Mouse (Mus musculus): ENCODE measurements around the gene Tango6. TPM values are rescaled to one million over a fixed set of nuclear protein-coding genes. Genes with fewer than 3 reads are reported as not detected.

Tango6 gene
- polyA plus RNA-seq (2012; ENCODE audit: insufficient read depth, insufficient read length, missing spikeins): 1.9 and 2.5 TPM in 2 replicates

DNA sequence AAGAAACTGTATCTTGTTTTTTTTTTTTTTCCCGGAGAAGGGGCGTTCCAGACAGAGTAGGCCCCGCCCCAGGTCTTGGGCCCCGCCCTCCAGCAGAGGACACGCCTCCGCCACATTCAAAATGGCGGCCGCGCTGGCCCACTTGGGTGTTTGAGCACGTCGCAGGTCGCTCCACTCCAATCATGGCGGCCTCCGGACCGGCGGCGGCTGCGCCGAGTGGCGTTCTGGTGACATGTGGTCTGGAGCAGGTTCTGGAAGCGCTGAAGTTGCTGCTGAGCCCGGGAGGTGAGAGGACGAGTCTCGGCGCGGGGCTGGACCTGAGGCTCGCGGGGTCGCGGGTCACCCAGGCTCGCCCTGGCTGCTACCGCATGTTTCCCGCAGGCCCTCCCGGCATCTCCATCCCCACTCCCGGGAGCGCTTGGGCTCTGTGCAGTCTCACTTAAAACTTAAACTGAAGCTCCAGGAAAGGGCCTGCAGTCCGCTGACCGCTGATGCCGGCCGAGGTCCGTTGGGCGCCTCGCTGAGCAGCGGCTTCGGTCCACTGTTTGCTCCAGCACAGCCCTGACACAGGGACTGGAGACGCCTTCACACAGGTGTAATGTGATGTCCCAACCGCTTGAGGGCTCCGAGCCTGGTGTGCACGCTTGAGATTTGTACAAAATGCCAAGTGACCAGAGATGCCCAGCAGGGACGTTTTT is at the start of gene Tango6:
Tango6 (plus strand) TSS at position 98 of the 698 bp plus-strand sequence.
- Histone ChIP-seq H3K27ac (replicated peaks; ENCODE audit: low read depth, low read length) (peak within 1 kb of the TSS; percentile 41; the same call in 1 of the 2 replicates), H3K4me3 (ENCODE audit: insufficient read depth, low read depth, low read length) (peak within 1 kb of the TSS; percentile 84), H3K4me1 (ENCODE audit: control insufficient read depth, insufficient read depth, insufficient read length, low read length) (no peaks in the 10 kb centered on the region)

DNA sequence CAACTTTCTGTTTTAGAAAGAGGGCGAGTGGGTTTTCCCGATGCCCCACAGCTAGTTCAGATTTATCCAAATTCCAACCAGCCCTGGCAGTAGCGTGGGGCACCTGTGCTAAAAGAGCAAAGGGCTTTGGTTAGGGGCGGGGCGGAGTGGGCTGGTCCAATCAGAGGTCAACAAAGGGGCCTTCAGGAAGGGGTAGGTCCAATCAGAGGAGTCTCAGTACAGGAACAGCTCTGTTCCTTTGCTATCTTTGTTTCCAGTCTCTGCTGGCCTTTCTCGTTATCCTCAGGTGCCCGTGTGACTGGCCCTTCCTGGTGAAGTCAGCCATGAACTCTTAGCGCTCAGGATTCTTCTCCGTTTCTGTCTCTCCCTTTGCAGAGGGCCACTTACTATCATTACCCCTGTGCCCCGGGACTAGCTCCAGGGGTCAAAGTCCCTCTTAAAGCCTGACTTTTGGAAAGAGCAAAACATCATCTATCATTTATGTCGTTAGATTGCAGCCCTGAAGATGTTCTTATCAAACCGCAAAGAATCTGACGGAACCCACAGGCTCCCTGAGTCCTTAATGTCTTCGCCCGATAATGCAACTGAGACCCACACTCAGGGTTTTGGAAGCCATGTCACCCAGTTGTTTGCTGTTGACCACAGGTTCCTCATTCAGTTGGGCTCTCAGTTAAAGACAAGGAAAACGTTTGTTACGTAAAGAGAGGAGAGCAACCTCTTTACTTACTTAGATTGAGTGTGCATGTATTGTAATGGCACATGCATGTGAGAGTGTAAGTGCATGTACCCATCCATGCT is 49.3 kb upstream of the Tango6 start:
- no peaks in the 10 kb centered on the region for H3K4me1 ChIP-seq (ENCODE audit: control insufficient read depth, insufficient read depth, insufficient read length, low read length)
- no peak overlapping the region for H3K27ac ChIP-seq (replicated peaks; ENCODE audit: low read depth, low read length)
- no peak overlapping the region for H3K4me3 ChIP-seq (ENCODE audit: insufficient read depth, low read depth, low read length)

DNA sequence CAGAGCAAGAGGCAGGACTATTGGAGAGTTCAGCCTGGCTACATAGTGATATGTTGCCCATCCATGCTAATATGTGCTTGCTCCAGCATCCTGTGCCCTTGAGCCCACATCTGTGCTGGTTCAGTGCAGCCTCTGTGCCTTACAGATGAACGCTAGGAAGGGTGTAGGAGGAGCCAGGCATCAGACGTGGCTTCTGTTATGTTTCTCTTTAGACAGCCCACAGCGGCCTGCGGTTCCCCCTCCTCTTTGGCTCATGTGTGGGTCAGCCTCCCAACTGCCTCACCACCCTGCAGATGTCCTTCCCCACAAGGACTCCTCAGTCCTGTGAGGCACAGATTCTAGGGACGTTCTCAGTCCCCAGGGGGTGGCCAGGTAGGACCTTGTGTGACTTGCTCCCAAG is 47.6 kb upstream of the Tango6 start:
- no peaks in the 10 kb centered on the region for H3K4me1 ChIP-seq (ENCODE audit: control insufficient read depth, insufficient read depth, insufficient read length, low read length)
- H3K27ac ChIP-seq (replicated peaks; ENCODE audit: low read depth, low read length): no peak overlapping the region
- no peak overlapping the region for H3K4me3 ChIP-seq (ENCODE audit: insufficient read depth, low read depth, low read length)

DNA sequence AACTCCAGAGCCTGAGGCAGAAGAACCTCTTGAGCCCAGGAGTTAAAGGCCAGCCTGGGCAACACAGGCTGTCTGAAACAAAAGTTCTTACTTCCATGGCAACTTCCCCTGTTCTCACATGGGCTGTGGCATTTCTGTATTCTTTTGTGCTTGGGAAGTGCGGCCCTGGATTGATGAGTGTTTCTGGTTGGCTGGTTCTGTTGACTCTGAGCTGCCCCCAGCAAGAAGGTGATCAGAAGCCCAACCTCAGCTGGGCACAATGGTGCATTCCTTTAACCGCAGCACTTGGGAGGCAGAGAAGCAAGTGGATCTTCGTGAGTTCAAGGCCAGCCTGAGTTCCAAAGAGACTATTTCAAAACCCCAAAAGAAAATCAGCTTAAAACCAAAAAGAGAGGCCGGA is 45.4 kb upstream of the Tango6 start:
- peak overlapping the region; percentile 9 for H3K27ac ChIP-seq (replicated peaks; ENCODE audit: low read depth, low read length)

DNA sequence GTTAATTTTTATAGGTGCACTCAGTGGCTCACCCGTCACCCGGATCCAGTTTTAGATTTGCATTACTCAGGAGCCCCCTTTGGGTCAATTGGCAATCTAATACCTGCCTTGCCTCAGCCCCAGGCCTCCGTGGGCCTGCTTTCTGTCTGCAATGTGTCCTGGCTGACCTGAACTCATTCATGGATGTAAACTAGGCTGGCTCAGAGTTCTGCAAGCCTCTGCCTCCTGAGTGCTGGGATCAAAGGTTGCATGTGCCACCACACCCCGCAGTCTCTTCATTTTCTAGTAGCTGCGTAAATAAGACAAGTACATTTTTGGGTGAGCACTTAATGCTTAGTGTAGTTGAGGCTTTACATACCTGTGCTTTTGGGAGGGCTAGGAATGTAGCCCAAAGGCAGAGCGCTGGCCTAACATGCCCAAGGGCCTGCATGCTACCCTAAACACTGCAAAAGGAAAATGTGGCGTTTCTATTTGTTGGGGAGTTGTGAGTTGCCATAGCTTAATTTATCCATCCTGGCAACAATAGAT is 44.0 kb upstream of the Tango6 start:
- Histone ChIP-seq H3K27ac (replicated peaks; ENCODE audit: low read depth, low read length) (no peak overlapping the region), H3K4me1 (ENCODE audit: control insufficient read depth, insufficient read depth, insufficient read length, low read length) (no peaks in the 10 kb centered on the region), H3K4me3 (ENCODE audit: insufficient read depth, low read depth, low read length) (no peak overlapping the region)

More for the DNA sequence above, 45.4 kb upstream of the Tango6 start:
- no peak overlapping the region for H3K4me3 ChIP-seq (ENCODE audit: insufficient read depth, low read depth, low read length)
- H3K4me1 ChIP-seq (ENCODE audit: control insufficient read depth, insufficient read depth, insufficient read length, low read length): no peaks in the 10 kb centered on the region

DNA sequence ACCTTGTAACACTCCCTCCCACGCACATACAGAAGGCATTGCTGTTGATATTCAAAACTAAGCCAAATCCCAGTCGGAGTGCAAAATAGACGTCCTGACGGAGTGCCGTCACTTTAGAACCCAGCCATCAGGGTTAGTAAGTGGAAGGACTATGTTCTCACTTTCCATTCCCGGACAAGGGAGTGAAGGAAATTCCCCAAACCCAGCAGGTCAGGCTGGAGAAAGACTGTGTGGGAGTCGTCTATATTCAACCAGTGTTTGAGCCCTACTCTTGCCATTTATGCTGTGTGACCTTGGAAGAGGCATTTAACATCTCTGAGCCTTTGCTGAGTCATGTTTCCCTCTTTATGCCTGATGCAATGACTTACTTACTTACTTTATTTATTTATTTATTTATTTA is 42.7 kb upstream of the Tango6 start:
- Histone ChIP-seq H3K4me1 (ENCODE audit: control insufficient read depth, insufficient read depth, insufficient read length, low read length) (no peaks in the 10 kb centered on the region), H3K27ac (replicated peaks; ENCODE audit: low read depth, low read length) (no peak overlapping the region), H3K4me3 (ENCODE audit: insufficient read depth, low read depth, low read length) (no peak overlapping the region)

DNA sequence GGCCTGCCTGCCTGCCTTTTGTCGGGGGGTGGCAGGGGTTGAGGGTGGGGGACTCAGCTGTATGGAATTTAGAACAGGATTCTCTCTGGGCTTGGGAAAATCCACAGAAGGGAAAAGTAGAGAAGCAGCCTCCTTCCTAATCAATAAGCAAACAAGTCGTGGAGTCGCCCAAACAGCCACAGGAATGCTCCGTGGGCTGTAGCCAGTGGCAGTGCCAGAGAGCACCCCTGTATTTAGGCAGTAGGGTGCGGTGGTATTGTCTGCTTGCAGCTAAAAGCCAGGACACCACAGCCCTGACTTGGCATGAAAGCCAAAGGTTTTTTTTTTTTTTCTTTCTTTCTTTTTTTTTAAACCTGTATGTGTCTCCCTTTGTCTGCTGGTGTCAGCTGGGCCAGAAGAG is 41.9 kb upstream of the Tango6 start:
- H3K4me3 ChIP-seq (ENCODE audit: insufficient read depth, low read depth, low read length): no peak overlapping the region
- no peak overlapping the region for H3K27ac ChIP-seq (replicated peaks; ENCODE audit: low read depth, low read length)
- no peaks in the 10 kb centered on the region for H3K4me1 ChIP-seq (ENCODE audit: control insufficient read depth, insufficient read depth, insufficient read length, low read length)

DNA sequence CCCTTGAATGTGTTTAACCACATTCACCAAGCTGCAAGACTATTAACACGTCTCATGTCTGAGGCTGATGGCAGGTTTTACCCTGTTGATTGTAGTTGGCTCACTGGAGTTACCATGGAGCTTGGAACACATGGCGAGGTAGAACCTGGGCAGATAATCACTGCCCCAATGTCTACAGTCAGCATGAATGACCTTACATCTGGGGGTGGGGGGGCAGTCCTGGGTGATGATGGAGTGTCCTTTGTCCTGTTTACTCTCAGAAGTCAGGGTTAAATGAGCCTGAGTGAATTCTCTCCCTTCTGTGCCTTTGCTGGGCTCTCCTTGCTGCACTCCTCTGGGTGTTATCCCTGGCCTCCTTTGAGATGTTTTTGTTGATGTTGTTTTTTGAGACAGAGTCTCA is 40.7 kb upstream of the Tango6 start:
- Histone ChIP-seq H3K27ac (replicated peaks; ENCODE audit: low read depth, low read length) (no peak overlapping the region), H3K4me3 (ENCODE audit: insufficient read depth, low read depth, low read length) (no peak overlapping the region), H3K4me1 (ENCODE audit: control insufficient read depth, insufficient read depth, insufficient read length, low read length) (no peaks in the 10 kb centered on the region)

DNA sequence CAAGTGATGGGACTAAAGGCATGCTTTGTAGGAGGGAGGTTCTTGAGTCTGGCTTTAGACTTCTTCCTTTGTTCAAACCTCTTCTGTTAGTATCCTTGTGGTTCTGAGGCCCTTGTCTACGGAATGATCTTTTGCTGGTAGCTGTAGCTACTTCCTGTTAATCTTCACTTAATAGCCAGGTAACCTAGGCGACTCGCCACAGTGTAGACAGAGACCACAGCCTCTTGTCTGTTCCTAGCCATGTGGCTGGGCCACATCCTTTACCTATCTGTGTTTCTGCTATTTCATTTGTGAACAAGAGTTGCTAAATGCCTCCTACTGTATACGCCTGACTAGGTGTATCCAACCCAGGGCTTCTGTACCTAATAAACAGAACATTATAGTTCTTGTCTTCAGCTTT is 39.8 kb upstream of the Tango6 start:
- Histone ChIP-seq H3K27ac (replicated peaks; ENCODE audit: low read depth, low read length) (no peak overlapping the region), H3K4me3 (ENCODE audit: insufficient read depth, low read depth, low read length) (no peak overlapping the region), H3K4me1 (ENCODE audit: control insufficient read depth, insufficient read depth, insufficient read length, low read length) (no peaks in the 10 kb centered on the region)

DNA sequence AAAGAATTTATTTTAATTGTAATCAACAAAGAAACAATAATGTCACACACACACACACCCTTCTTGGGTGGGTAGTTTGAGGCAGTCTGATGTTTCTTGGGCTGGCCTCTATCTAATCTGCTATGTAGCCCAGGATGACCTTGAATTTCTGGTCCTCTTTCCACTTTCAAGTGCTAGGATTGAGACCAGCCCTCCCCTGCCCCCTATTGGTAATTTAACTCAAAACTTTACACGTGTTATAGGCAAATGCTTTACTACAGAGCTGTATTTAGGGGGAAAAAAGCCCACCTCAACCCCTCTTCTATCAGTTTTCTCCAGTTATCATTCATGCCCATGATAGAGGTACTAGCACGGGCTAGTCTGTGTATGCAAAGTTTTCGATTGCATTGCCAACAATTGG is 37.9 kb upstream of the Tango6 start:
- no peak overlapping the region for H3K27ac ChIP-seq (replicated peaks; ENCODE audit: low read depth, low read length)

DNA sequence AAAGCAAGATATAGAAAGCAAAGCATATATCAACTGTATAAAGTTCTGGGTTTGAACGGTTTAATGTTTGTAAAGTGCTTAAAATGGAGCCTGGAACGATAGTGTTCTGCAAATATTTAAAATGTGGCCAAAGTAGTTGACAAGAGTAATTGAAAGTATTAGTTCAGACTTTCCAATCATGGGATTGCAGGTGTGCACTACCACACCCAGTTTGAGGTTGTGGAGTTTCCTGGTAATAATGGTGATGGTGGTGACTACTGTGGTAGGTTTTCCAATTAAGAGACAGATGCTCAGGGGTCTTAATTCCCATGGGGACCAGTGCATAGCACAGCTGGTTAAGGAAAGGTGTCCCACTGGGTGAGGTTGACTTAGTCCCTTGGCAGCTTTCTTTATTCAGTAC is 36.7 kb upstream of the Tango6 start:
- H3K27ac ChIP-seq (replicated peaks; ENCODE audit: low read depth, low read length): no peak overlapping the region
- H3K4me3 ChIP-seq (ENCODE audit: insufficient read depth, low read depth, low read length): no peak overlapping the region
- H3K4me1 ChIP-seq (ENCODE audit: control insufficient read depth, insufficient read depth, insufficient read length, low read length): no peaks in the 10 kb centered on the region

More for the DNA sequence above, 37.9 kb upstream of the Tango6 start:
- Histone ChIP-seq H3K4me3 (ENCODE audit: insufficient read depth, low read depth, low read length) (no peak overlapping the region), H3K4me1 (ENCODE audit: control insufficient read depth, insufficient read depth, insufficient read length, low read length) (no peaks in the 10 kb centered on the region)

DNA sequence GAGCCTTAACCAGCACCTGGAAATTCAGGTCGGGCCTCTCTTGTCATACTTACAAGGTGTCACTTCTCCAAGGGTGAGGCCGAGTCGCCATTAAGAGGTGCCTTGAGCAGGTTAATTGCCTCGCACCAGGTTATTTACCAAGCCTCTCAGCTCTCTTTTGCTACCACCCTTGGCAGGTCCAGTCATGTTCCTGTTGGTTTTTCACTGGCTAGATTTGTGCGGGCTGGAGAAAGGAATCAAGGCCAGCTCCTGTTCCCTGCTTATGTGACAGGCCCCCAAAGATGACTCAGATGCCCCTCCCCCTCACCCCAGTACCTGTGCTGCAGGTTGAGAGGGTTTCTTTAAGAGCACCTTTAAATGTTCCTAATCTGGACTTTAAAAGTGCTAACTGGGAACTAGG is 36.1 kb upstream of the Tango6 start:
- Histone ChIP-seq H3K4me3 (ENCODE audit: insufficient read depth, low read depth, low read length) (no peak overlapping the region), H3K27ac (replicated peaks; ENCODE audit: low read depth, low read length) (no peak overlapping the region), H3K4me1 (ENCODE audit: control insufficient read depth, insufficient read depth, insufficient read length, low read length) (no peaks in the 10 kb centered on the region)

DNA sequence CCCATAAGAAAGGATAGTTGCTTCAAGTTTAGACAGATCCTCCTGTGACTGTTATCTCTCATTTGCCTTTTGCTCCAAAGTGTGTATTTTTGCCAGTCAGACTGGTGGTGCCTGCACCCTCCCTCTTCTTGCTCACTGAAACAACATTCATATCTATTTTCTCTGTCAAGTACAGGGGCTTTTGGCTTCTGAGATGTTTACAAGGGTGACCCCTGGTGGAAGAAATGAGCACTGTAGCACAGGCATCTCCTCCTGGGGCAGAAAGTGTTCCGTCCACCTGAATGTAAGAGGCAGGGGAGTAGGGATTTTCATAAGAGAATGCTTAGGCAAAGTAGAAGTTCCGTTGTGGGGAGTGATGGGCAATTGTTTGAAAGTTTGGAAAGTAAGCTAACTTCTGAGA is 35.5 kb upstream of the Tango6 start:
- no peak overlapping the region for H3K4me3 ChIP-seq (ENCODE audit: insufficient read depth, low read depth, low read length)
- H3K27ac ChIP-seq (replicated peaks; ENCODE audit: low read depth, low read length): no peak overlapping the region
- H3K4me1 ChIP-seq (ENCODE audit: control insufficient read depth, insufficient read depth, insufficient read length, low read length): no peaks in the 10 kb centered on the region

DNA sequence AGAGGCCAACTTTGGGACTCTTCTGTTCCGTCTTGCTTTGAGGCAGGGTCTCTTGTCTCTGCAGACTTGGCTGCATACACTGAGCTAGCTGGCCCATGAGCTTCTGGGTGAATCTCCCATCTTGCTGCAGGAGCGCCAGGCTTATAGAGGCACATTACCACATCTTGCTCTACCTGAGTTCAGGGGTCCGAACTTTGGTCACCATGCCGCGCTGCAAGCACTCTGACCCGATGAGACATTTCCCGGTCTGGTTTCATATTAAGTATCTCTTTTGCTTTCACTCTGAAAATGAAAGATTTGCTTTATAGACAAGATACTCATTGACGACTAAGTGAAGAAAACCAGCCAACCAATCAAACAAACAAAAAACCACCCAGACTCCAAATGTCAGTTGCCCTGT is 34.4 kb upstream of the Tango6 start:
- Histone ChIP-seq H3K27ac (replicated peaks; ENCODE audit: low read depth, low read length) (no peak overlapping the region), H3K4me3 (ENCODE audit: insufficient read depth, low read depth, low read length) (no peak overlapping the region), H3K4me1 (ENCODE audit: control insufficient read depth, insufficient read depth, insufficient read length, low read length) (no peaks in the 10 kb centered on the region)

DNA sequence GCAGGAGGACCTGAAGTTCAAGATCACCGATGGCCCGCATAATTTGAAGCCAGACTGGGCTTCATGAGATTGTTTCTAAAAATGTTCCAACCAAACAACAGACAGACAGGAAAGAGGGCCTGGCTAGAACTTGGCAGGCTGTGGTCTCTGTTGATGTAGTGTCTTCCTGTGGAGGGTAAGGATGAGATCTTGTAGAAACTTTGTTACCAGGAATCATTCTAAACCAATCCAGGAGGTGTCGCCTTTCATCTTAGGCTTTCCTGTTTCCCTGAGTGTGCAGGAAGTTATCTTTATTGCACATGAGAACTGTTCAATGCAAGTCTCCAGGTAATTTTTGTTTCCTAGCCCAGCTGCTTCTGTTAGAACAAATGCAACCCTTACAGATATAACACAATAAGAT is 30.9 kb upstream of the Tango6 start:
- Histone ChIP-seq H3K27ac (replicated peaks; ENCODE audit: low read depth, low read length) (no peak overlapping the region), H3K4me1 (ENCODE audit: control insufficient read depth, insufficient read depth, insufficient read length, low read length) (no peaks in the 10 kb centered on the region), H3K4me3 (ENCODE audit: insufficient read depth, low read depth, low read length) (no peak overlapping the region)

DNA sequence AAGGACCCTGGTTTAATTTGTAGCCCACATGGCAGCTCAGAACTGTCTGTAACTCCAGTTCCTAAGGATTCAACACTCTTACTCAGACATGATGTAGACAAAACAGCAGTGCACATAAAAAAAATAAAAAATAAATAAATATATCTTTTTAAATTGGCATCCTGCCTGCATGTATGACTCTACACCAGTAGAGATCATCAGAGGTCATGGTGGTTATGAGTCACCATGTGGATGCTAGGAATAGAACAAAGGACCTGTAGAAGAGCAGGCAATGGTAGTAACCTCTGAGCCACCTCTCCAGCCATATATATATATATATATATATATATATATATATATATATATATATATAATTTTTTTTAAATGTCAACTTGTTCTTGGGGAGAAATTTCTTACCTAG is 26.8 kb upstream of the Tango6 start:
- H3K4me1 ChIP-seq (ENCODE audit: control insufficient read depth, insufficient read depth, insufficient read length, low read length): no peaks in the 10 kb centered on the region
- no peak overlapping the region for H3K4me3 ChIP-seq (ENCODE audit: insufficient read depth, low read depth, low read length)
- no peak overlapping the region for H3K27ac ChIP-seq (replicated peaks; ENCODE audit: low read depth, low read length)

Data from brown adipose tissue, adult 24 weeks (tissue).